Mouse (Mus musculus): Measurements from ENCODE around the gene Tbcb.

DNA sequence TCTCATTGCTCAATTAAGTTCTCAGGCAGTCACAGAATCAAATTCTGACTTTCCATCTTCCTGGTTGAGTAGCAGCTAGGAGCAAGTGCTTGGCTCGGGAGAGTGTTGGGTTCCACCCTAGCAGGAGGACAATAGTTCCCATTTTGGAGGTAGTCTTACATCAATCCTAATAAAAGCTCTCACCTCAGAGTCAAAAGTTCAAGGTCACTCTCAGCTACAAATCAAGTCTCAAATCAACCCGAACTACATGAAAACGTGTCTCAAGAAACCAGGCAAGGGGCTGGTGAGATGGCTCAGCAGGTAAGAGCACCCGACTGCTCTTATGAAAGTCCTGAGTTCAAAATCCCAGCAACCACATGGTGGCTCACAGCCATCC, 43.0 kb downstream of the Tbcb start:
- TF ChIP-seq CTCF (IDR thresholded peaks at IDR 0.05; ENCODE audit: low read depth, low read length): no peak
- TF ChIP-seq POLR2A (IDR thresholded peaks at IDR 0.05; ENCODE audit: borderline replicate concordance, low read depth, low read length): no peak

All from bone marrow macrophage, adult 2 months (primary cell).